Mouse (Mus musculus): Measurements from ENCODE around the gene Aff3.

The Aff3 gene

GRCm38 (mm10) chr1:38389576-38389975 is 275.2 kb downstream of the Aff3 start:
- DNase-seq (ENCODE audit: low spot score): no peak

GRCm38 (mm10) chr1:38388466-38388865 is 276.3 kb downstream of the Aff3 start:
- DNase-seq (ENCODE audit: low spot score): no peak

GRCm38 (mm10) chr1:38387438-38387837 is 277.3 kb downstream of the Aff3 start:
- no peak for DNase-seq (ENCODE audit: low spot score)

GRCm38 (mm10) chr1:38384457-38385121 is 280.2 kb downstream of the Aff3 start:
- DNase-seq (ENCODE audit: low spot score): no peak

DNA sequence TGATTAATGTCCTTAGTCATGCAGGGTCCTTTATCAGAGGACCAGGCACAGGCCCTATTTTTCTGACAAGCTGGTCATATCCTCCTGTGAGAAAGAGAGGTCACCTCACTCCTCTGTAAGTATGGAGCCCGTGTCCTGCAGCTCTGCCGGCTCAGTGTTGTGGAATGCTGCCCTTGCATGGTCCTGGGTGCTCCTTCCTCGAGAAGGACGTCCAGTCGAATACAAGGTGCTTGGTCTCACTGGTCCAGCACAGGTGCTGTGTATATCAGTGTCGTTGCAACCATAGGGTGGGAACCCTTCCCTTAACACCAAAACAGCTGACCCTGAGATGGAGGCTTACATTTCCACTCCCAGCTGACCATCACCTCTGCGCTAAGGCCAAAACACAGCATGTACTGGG is 280.7 kb downstream of the Aff3 start:
- DNase-seq (ENCODE audit: low spot score): no peak

DNA sequence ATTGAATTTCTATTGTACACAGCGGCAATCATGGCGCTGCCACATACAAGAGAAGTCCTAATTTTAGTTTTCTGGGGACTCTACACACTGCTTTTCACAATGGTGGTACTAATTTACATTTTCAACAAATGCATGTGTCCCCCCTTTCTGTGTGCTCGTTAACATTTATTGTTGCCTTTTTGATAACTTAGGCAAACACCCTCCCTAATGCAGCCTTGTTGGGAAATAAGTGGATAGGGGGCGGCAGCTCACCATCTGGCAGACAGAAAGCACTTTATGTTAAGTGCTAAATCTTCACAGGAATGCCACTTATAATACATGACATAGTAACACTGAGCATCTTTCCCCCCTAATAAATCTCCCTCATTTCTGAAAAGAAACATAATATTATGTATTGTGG is 282.1 kb downstream of the Aff3 start:
- no peak for DNase-seq (ENCODE audit: low spot score)

DNA sequence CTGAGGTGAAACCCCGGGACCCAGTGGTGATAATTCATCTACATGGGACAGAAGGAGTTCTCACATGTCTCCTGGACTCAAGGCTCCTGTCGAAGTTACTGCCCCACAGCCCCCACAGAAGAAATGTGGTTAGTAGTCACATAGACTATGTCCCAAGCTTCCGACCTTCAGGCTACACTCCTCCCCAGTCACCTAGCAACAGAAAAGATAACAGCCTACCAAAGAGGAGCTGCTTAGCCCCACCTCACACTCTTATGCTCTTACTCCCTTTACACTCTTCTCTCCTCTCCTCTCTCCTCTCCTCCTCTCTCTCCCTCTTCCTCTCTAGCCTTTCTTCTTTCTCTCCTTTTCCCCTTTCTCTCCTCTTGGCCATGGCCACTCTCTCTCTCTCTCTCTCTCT is 286.8 kb downstream of the Aff3 start:
- DNase-seq (ENCODE audit: low spot score): no peak

DNA sequence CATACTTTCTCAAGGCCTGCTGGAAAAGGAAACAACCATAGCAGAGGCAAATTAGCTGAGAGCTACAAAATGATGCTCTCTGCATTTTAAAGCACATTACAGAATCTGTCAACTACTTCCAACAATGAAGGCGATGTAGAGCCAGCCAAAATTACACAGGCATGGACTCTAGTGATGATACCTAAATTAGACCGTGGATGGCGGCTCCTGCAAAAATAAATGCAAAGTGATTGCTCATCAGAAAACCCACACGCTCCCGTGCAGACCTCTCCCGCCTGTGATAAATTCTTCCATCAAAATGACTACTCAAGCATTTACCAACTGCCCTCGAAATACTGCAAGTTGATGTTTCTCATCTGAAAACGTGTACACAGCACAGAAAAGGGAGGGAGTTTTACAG is 295.6 kb downstream of the Aff3 start:
- DNase-seq (ENCODE audit: low spot score): no peak

DNA sequence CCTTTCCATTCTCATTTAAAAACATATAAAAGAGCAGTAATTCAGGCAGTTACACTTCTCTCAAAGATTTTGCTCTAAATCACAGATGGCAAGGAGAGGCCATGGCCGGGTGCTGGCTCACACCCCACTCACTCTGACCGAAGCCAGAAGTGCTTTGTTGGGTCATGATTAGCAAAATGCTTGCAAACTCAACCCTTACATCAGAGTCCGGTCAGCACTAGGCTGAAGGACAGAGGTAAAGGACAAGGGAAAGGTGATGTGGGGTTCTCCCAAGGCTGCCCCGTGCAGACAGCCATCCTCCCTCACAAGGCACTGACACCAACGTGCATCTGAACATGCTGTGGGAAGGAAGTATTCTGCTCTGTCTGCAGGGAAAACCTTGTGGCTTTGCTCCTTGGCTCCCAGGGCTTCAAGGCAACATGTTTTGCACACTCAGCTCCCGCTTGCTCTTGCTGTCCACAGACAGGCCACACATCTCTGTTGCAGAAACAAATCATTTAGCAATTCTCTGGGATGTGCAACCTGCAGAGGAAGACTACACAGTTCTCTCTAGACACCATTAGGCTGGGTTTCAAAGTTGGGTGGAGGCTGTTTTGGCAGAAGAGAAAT is 296.6 kb downstream of the Aff3 start:
- no peak for DNase-seq (ENCODE audit: low spot score)

- DNase-seq (ENCODE audit: low spot score): no peak
These were observed 297.2 kb downstream of the Aff3 start for GRCm38 (mm10) chr1:38367404-38368080.

- DNase-seq (ENCODE audit: low spot score): no peak
These were observed 300.9 kb downstream of the Aff3 start for GRCm38 (mm10) chr1:38363856-38364255.

DNA sequence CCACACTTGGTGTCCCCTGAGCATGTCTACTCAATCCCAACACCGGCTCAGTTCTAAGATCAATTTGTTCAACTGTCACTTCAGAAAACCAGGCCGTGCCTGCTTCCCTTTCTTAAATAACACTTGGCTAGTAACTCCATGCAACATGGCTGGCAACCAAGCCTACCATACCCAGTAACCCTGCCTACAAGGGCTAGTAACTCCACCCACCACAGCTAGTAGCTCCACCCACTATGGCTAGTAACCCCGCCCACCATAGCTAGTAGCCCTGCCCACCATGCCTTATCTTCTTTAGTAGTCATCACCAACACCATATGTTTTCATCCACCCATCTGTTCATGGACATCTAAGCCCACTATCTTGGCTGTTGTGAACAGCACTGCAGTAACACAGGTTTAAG is 302.5 kb downstream of the Aff3 start:
- no peak for DNase-seq (ENCODE audit: low spot score)

DNA sequence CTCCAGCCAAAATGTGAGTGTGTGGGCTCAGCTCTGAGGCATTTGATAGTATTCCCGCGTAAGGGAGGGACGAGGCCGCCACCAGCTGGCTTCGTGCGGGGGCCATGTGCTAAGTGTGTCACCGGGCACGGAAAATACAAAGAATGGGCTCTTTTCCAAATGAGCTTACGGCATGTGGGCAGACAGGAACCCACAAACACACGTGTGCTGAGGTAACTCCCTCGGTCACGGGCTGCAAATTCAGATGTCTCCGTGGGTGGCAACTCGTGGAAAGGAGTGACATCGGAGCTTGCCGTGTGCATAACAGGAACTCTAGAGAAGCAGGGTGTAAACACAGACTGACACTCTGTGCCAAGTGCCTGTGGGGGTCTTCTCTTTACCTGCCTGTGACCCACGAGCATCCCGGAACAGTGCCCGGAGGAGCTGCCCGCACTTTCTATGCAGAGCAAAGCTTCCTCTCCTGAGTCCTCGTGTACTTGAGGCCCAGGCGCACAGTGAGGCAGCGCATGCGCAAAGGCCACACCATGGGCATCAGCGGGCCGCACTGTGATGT is 305.9 kb downstream of the Aff3 start:
- no peak for DNase-seq (ENCODE audit: low spot score)

DNA sequence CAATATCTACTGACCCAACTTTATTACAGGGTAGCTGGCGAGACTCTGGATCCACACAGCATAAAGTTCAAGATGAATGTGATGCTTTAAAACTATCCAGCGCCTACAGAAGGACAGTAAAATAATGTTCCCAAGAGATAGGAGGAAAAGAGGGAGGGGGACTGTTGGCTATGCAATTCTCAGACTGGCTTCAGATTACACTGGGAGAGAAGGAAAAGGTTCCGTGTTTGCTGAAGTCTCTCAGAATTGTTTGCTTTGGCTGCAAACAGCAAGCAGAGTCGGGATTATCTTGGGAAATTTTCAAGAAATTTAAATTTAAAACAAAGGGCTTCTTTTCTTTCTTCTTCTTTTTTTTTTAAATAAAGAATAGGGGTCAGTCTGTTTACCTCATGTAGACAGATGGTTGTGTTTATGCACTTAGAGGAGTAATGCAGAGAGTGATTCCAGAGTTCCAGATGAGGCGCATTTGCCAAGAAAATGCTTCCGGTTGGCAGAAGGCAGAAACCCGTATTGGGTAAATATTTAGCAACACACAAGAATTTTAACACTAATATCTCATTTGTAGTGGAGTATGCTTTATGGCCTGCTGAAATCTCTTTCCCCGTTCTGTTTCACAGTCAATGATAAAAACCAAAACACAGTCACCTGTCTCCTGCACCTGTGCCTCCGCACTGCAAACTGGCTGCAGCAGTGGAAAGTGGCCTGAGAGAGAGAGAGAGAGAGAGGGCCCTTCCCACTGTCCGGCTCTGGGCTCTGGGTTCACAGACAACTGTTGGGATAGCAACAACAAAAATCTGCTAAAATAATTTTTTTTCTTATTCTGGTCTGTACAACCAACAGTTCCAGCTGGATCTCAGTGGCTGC is 306.6 kb downstream of the Aff3 start:
- no peak for DNase-seq (ENCODE audit: low spot score)

DNA sequence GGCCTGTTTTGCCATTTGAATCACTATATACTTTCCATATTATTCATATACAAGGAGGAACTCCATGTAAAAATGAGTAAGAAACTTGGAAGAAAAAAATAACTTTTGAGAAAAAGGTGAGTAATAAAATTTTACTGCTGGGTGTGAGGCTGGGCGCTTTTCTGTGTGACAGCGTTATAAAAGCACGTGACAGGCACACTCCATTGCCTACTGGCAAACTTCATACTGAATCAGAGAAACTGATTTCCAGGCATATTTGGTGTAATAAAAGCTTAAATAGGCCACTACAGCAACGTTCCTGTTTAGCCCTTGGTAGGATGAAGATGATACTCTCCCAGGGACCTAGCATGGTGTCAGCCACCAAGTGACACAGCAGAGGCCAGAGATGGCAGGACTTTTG is 310.2 kb downstream of the Aff3 start:
- DNase-seq (ENCODE audit: low spot score): no peak

- no peak for DNase-seq (ENCODE audit: low spot score)
These were observed 317.4 kb downstream of the Aff3 start for GRCm38 (mm10) chr1:38347346-38347745.

DNA sequence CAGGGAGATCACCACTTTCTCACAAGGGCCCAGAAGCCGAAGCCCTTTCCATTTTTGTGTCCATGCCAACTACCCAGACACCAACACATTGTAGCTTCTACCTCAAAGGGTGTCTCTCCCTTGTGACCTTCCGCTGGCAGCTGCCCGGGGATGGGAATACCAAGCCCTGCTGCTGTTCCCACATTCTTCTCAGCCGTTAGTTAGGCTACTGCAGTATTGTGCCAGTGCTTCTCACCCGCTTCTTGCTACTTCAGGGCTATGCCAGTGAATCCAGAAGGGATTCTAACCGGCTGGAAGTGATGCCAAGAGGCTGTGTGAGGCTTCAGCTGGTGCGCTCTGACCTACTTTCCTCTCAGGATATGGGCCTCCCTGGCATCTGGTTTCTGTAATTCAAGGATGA is 330.5 kb downstream of the Aff3 start:
- DNase-seq (ENCODE audit: low spot score): no peak

- no peak for DNase-seq (ENCODE audit: low spot score)
These were observed 331.8 kb downstream of the Aff3 start for GRCm38 (mm10) chr1:38332919-38333318.

DNA sequence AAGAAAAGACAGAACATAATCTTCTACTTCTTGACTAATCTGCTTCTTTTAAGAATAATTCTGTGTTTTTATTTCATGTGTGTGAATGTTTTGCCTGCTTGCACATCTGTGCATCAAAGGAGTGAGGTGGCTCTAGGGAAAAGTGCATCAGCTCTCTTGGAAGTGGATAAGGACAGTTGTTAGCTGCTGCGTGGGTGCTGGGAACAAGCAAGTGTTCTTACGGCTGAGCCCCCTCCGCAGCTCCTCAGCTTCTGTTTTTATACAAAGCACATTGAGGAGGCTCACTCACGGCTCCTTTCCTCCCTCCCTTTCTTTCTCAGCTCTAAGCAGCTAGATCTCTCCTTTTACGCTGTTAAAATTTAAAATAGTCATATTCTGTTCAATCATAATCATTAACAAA is 340.5 kb downstream of the Aff3 start:
- DNase-seq (ENCODE audit: low spot score): no peak

DNA sequence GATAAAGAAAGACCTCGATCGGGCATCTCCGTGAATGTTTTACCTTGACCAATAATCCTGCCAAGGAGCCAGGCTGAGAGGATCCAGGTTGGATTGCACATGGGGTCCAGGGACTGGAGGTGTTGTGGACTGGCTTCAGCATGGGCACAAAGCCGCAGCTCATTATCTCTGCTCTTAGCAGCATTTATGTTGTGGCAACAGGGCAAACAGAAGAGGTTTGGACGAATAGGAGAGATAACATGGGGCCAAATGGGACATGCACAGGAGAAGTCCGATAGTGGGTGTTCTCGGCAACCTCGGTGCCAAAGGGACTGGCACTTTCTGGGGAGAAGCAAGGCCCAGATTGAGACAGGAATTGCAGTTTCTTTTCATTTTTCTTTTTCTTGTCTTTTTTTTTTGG is 342.9 kb downstream of the Aff3 start:
- DNase-seq (ENCODE audit: low spot score): no peak

DNA sequence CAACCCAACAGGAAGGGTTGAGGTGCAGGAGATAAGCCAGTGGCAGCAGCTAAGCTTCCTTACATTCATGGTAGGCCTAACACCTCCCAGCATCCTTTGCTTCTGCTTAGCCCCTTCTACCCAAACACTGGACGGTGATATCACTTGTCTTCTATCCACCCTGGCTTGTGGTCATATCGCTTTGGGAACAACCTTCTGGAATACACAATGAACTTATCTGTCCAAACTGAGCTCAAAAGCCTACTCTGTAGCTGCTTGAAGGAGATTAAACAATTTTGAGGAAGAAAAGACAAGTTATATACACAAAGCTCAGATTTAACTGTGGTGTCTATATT is 343.8 kb downstream of the Aff3 start:
- no peak for DNase-seq (ENCODE audit: low spot score)

- DNase-seq (ENCODE audit: low spot score): no peak
These were observed 344.4 kb downstream of the Aff3 start for GRCm38 (mm10) chr1:38320126-38320970.

Data from embryo, embryonic 10.5 days (tissue).